Mouse (Mus musculus): ENCODE measurements around the gene Dnmt3l.

GRCm38 (mm10) chr10:78002316-78002715 is 39.4 kb upstream of the Dnmt3l start:
- TF ChIP-seq EP300 (IDR thresholded peaks at IDR 0.05; ENCODE audit: low read depth) (no peak), CTCF (IDR thresholded peaks at IDR 0.05; ENCODE audit: low read depth) (no peak)
